Mouse (Mus musculus): Measurements from ENCODE around the gene Sdr9c7.

Gene Sdr9c7

DNA sequence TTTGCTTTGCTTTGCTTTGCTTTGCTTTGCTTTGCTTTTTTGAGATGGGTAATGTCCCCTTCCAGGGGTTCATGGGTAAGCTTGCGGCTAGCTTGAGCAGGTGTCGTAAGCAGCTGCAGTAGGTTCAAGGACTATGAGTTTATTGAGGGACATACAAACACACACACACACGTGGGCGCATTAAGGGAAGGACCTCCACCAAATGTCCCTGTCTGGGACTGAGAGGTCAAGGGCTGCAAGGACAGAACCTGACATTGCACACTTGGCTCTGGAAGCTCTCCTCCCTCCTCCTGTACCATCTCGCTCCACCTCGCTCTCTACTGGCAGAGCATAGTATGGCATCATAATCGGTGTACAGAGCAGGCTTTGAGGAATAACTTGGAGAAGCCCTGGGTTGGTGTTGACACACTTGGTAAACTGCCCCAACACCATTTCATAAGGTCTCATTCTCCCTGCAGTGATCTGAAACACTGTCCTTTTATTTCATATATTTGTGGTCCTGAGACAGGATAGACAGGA lies 60.9 kb downstream of the Sdr9c7 start:
- DNase-seq (ENCODE audit: low spot score in 2 of 2), result no peak

All from frontal cortex, postnatal 14 days (tissue).